ENCODE assay signal across 19 mouse cellular contexts in genomic region chr8:79155556-79156161, GRCm38 (mm10).
A peak's percentile ranks its signal among the peaks of the same experiment; 100 is the strongest.
DNase-seq lines count a peak whose midpoint lies in the region; ATAC-seq lines count a peak whose summit lies in the region.
"Had no signal": no experiment of that assay in that cellular context is flagged by ENCODE, and none has a peak within 500 bp of the region (broad histone marks: within the 10 kb centered on the region; RNA-seq: fewer than 3 reads in every experiment).

No protein-coding gene starts in this region.

- no peak overlapping the region for H3K4me2 ChIP-seq in intestine, embryonic 16.5 days (ENCODE audit: low read depth, low read length)
- H3K4me2 ChIP-seq: embryonic facial prominence, embryonic 12.5 days; heart, embryonic 13.5 days; hindbrain, embryonic 15.5 days had no signal

- no peak overlapping the region for H3K4me3 ChIP-seq in intestine, embryonic 16.5 days (ENCODE audit: low read length)
- H3K4me3 ChIP-seq: embryonic facial prominence, embryonic 12.5 days; heart, embryonic 13.5 days; hindbrain, embryonic 15.5 days had no signal

- DNase-seq in CD4-positive, CD25-positive, alpha-beta regulatory T cell, adult 2 months (ENCODE audit: low read depth, low spot score): peak; percentile 61
- no peak for DNase-seq in T-cell, adult 2 months (ENCODE audit: low spot score)
- no peak for DNase-seq in lung, postnatal 25 days (ENCODE audit: low spot score)
- no peak for DNase-seq in gastrocnemius, postnatal 4 days (ENCODE audit: low spot score in 2 of 2)
- no peak for DNase-seq in cerebellum, postnatal 36 days
- DNase-seq: adrenal gland, adult 2 months; adrenal gland, postnatal 25 days; cerebellum, adult 18-20 months; cerebellum, postnatal 10 days; forebrain, postnatal 0 days; gastrocnemius, postnatal 25 days; heart, adult 11 months; heart, postnatal 36 days; kidney, adult 8-10 months had no signal

- ATAC-seq in activated CD4-positive, CD25-positive, alpha-beta regulatory T cell, adult 4 months: peak; percentile 68
- ATAC-seq in intestine, embryonic 16.5 days: peak; percentile 86
- ATAC-seq: forebrain, postnatal 0 days had no signal

- no peak overlapping the region for H3K9ac ChIP-seq in intestine, embryonic 16.5 days (ENCODE audit: low read depth, low read length)
- H3K9ac ChIP-seq: embryonic facial prominence, embryonic 12.5 days; forebrain, postnatal 0 days; heart, embryonic 13.5 days; hindbrain, embryonic 15.5 days had no signal

- H3K4me1 ChIP-seq in intestine, embryonic 16.5 days (ENCODE audit: control insufficient read depth, insufficient read depth, low read length): peaks cover 7% of the 10 kb centered on the region

- no peaks in the 10 kb centered on the region for H3K9me3 ChIP-seq in intestine, embryonic 16.5 days (ENCODE audit: control insufficient read depth, low read length)
- H3K9me3 ChIP-seq: embryonic facial prominence, embryonic 12.5 days; heart, embryonic 13.5 days; hindbrain, embryonic 15.5 days had no signal

- no peaks in the 10 kb centered on the region for H3K36me3 ChIP-seq in intestine, embryonic 16.5 days (ENCODE audit: control insufficient read depth, insufficient read depth, low read length)

- WGBS in intestine, embryonic 16.5 days: 73% methylated on average over 10 of the region's 10 CpGs

- peak overlapping the region; percentile 15; the same call in 1 of the 2 replicates for H3K27ac ChIP-seq in intestine, embryonic 16.5 days (ENCODE audit: low read length)
- H3K27ac ChIP-seq: embryonic facial prominence, embryonic 12.5 days; heart, embryonic 13.5 days; hindbrain, embryonic 15.5 days had no signal

- H3K27me3 ChIP-seq in intestine, embryonic 16.5 days (replicated peaks; ENCODE audit: control insufficient read depth, insufficient read depth, low read length): no peaks in the 10 kb centered on the region
- H3K27me3 ChIP-seq: embryonic facial prominence, embryonic 12.5 days; heart, embryonic 13.5 days; hindbrain, embryonic 15.5 days had no signal
